Mouse (Mus musculus) frontal cortex, adult 2 months (tissue): ENCODE results near the gene Gimap1. TPM values are rescaled to one million over a fixed set of nuclear protein-coding genes. Genes with fewer than 3 reads are reported as not detected.

Source experiments
- DNase-seq, 2 experiments: peaks; one replicate each; pipeline ENCODE4 v3.0.0; 2022; ENCODE audit warnings: low spot score in 1 of 2; ENCODE audit errors: extremely low spot score in 1 of 2
- polyA plus RNA-seq: library from polyadenylated mRNA; depleted of rRNA; stranded (reverse); fragments of >200 nt; gene quantifications from 2 replicates; pipeline ENCODE4 v1.2.3, GENCODE M21; 2012; rRNA removed

Gene Gimap1
- polyA plus RNA-seq, 1 experiment: 1.6 TPM

GRCm38 (mm10) chr6:48787867-48788266, 49.0 kb downstream of the Gimap1 start:
- no peak for DNase-seq

Other genes starting within 250 kb of the Gimap1 start
- gene Atp6v0e2, start 201.4 kb upstream of the Gimap1 start, polyA plus RNA-seq: 448 and 479 TPM in 2 replicates
- 25.4 and 29.2 TPM in 2 replicates for gene Lrrc61, start 184.3 kb upstream of the Gimap1 start, polyA plus RNA-seq
- gene Rarres2, start 166.3 kb upstream of the Gimap1 start, polyA plus RNA-seq: 12.8 and 19.2 TPM in 2 replicates
- gene Gm45021, start 149.4 kb upstream of the Gimap1 start, polyA plus RNA-seq: not detected in 2 replicates
- 85.2 and 91.0 TPM in 2 replicates for gene Repin1, start 145.2 kb upstream of the Gimap1 start, polyA plus RNA-seq
- gene Gm44965, start 145.1 kb upstream of the Gimap1 start, polyA plus RNA-seq: not detected in 2 replicates
- 6.2 and 6.3 TPM in 2 replicates for gene Zfp775, start 137.0 kb upstream of the Gimap1 start, polyA plus RNA-seq
- gene AI854703, start 112.3 kb upstream of the Gimap1 start, polyA plus RNA-seq: 22.3 and 22.7 TPM in 2 replicates
- gene Gimap8, start 91.8 kb upstream of the Gimap1 start, polyA plus RNA-seq: 1.4 and 2.1 TPM in 2 replicates
- gene Gimap9, start 62.9 kb upstream of the Gimap1 start, polyA plus RNA-seq: 0.46 and 0.90 TPM in 2 replicates
- 0.68 and 0.69 TPM in 2 replicates for gene Gimap4, start 54.5 kb upstream of the Gimap1 start, polyA plus RNA-seq
- gene Gimap6, start 30.8 kb upstream of the Gimap1 start, polyA plus RNA-seq: 4.0 and 4.5 TPM in 2 replicates
- 0.54 and 2.1 TPM in 2 replicates for gene Gm28053, start 20.4 kb upstream of the Gimap1 start, polyA plus RNA-seq
- gene Gimap7, start 20.4 kb upstream of the Gimap1 start, polyA plus RNA-seq: not detected in 2 replicates
- 0.67 and 0.82 TPM in 2 replicates for gene Gimap5, start 7.1 kb downstream of the Gimap1 start, polyA plus RNA-seq
- 0.28 and 0.34 TPM in 2 replicates for gene Gimap3, start 31.8 kb downstream of the Gimap1 start, polyA plus RNA-seq
- gene Tmem176a, start 101.9 kb downstream of the Gimap1 start, polyA plus RNA-seq: 23.7 and 28.1 TPM in 2 replicates
- 80.2 and 89.1 TPM in 2 replicates for gene Tmem176b, start 102.4 kb downstream of the Gimap1 start, polyA plus RNA-seq
- 0.10 and 0.38 TPM in 2 replicates for gene Aoc1, start 133.8 kb downstream of the Gimap1 start, polyA plus RNA-seq
- 0.12 and 0.32 TPM in 2 replicates for gene 1600015I10Rik, start 190.8 kb downstream of the Gimap1 start, polyA plus RNA-seq
- 0.11 TPM in 1 of 2 replicates, not detected in the other for gene Doxl2, start 235.9 kb downstream of the Gimap1 start, polyA plus RNA-seq
- not detected in 2 replicates for gene Svs1, start 247.8 kb downstream of the Gimap1 start, polyA plus RNA-seq